Mouse (Mus musculus): ENCODE measurements at regions not wholly inside any gene's neighbourhood (a gene's known extent, or its start where the extent isn't known, plus 50 kb on each side); places are given as distances from the start of the nearest gene placed in this dataset.
"Not testable (repeated sequence)": the region's sequence is repeated elsewhere in the genome, so short reads cannot be mapped to it uniquely, and the experiment has no call there.

DNA sequence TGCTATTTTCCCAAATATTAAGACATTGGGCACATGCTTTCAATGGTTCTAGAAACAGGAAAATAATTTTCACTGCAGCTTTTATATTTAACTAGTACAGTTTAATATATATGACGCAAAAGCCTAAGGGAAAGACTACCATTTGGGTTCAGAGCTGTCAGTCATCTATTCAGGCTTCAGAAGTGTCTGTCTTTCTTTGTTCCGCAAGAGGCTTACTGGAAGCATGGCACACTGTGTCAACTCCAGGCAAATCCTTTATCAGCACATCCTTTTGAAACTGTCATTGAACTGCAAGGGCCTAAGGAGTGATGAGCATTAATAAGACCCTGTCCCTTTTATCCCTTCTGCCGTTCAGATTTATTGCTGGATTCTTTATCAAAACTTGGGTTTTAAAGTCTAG is 158.2 kb downstream of the Gm5152 start:
- not testable (repeated sequence) for H3K4me2 ChIP-seq (ENCODE audit: low read length); H3K4me3 ChIP-seq (replicated peaks; ENCODE audit: low read depth, low read length); H3K9ac ChIP-seq (ENCODE audit: low read depth, low read length); H3K4me1 ChIP-seq (replicated peaks; ENCODE audit: insufficient read depth, low read length); H3K9me3 ChIP-seq (replicated peaks; ENCODE audit: low read length); H3K36me3 ChIP-seq (ENCODE audit: insufficient read depth, low read length); H3K27me3 ChIP-seq (ENCODE audit: insufficient read depth, low read length); H3K27ac ChIP-seq; ATAC-seq (replicated peaks; ENCODE audit: low FRiP score, low read depth); DNase-seq (ENCODE audit: low spot score)
- WGBS, result 86% methylated on average over 3 of the region's 3 CpGs

DNA sequence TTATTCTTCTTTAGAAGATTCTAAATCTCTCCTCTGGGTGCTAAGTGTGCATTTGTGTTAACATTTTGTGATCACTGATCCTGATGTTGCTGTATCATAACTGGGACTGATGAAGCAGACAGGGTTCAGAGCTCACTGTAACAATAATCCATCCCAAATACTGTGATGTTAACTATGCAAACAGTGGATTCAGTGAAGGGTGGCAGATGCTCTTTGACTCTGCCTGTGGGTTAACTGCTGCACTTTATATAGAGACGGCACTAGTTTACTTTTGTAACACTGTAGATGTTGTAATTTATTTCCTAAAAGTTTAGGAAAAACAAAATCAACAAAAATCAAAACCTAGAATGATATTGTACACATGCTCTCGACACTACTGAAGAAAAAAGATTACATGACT is 190.9 kb downstream of the Gm5152 start:
- Histone ChIP-seq H3K27me3 (ENCODE audit: insufficient read depth, low read length) (no peaks in the 10 kb centered on the region), H3K4me1 (replicated peaks; ENCODE audit: insufficient read depth, low read length) (no peaks in the 10 kb centered on the region), H3K9me3 (replicated peaks; ENCODE audit: low read length) (no peaks in the 10 kb centered on the region), H3K27ac (no peak overlapping the region), H3K4me2 (ENCODE audit: low read length) (no peak overlapping the region), H3K9ac (ENCODE audit: low read depth, low read length) (no peak overlapping the region), H3K4me3 (replicated peaks; ENCODE audit: low read depth, low read length) (no peak overlapping the region), H3K36me3 (ENCODE audit: insufficient read depth, low read length) (no peaks in the 10 kb centered on the region)
- 22% methylated on average over 2 of the region's 2 CpGs for WGBS
- DNase-seq (ENCODE audit: low spot score) (no peak), ATAC-seq (replicated peaks; ENCODE audit: low FRiP score, low read depth) (no peak)
- no peak for TF ChIP-seq CTCF (IDR thresholded peaks at IDR 0.05; ENCODE audit: low read depth)

DNA sequence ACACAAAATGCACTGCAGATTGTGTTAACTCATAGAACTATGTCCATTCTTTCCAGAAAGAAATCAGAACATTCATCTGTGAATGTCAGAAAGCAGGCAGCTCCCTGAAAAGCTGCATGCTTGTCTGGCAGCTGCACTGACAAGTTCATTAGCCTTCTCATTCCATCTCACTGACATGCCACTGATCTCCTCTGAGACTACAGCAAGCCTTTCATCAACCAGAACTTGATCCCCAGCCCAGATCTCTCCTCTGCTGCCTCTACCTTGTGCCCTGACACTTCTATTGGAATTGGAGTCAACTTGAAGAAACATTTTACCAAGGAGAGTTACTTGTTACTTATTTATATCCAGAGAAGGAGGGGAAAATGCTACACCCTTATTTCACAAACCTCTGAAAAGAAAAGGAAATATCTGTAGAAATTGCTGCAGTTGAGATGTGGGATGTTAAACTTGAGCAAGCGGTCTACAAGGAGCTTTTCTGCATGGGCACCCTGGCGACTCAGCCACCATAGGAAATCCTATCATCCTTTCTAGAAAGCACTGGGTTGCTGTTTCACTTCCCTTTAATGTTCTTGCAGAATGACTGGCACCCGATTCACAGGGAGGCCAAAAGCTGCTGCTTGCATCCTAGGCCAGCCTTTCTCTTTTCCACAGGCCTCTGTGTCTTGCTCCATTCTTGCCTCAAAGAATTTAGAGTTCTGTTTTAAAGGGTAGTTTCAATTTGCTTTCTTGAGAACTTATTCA is 191.5 kb downstream of the Gm5152 start:
- no peaks in the 10 kb centered on the region for H3K9me3 ChIP-seq (replicated peaks; ENCODE audit: low read length)
- H3K36me3 ChIP-seq (ENCODE audit: insufficient read depth, low read length), result no peaks in the 10 kb centered on the region
- no peak overlapping the region for H3K4me3 ChIP-seq (replicated peaks; ENCODE audit: low read depth, low read length)
- H3K27me3 ChIP-seq (ENCODE audit: insufficient read depth, low read length), result no peaks in the 10 kb centered on the region
- 55% methylated on average over 3 of the region's 3 CpGs for WGBS
- ATAC-seq (replicated peaks; ENCODE audit: low FRiP score, low read depth), result no peak
- no peaks in the 10 kb centered on the region for H3K4me1 ChIP-seq (replicated peaks; ENCODE audit: insufficient read depth, low read length)
- no peak overlapping the region for H3K27ac ChIP-seq
- no peak for TF ChIP-seq CTCF (IDR thresholded peaks at IDR 0.05; ENCODE audit: low read depth)
- peak; percentile 16 for DNase-seq (ENCODE audit: low spot score)
- no peak overlapping the region for H3K9ac ChIP-seq (ENCODE audit: low read depth, low read length)
- H3K4me2 ChIP-seq (ENCODE audit: low read length), result no peak overlapping the region

DNA sequence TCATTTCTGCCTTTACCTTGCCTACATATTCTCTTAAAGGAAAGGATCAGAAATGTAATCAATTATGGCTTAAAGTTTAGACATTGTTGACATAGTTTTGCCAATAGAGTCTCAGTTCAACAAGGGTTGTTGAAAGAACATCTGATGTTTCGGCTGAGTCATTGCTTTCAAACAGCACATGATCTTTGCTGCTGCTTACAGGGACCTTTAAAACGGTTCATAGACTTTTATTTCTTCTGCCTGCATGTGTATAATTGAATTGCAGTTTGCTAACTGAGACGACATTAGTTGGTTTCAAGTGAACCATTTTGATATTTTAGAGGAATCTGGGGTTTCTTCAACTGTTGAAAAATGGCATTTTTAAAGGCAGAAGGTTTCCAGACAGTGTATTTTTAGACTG is 204.7 kb downstream of the Gm5152 start:
- Histone ChIP-seq H3K27ac (no peak overlapping the region), H3K4me2 (ENCODE audit: low read length) (no peak overlapping the region), H3K4me3 (replicated peaks; ENCODE audit: low read depth, low read length) (no peak overlapping the region), H3K9ac (ENCODE audit: low read depth, low read length) (no peak overlapping the region), H3K9me3 (replicated peaks; ENCODE audit: low read length) (no peaks in the 10 kb centered on the region), H3K4me1 (replicated peaks; ENCODE audit: insufficient read depth, low read length) (no peaks in the 10 kb centered on the region), H3K27me3 (ENCODE audit: insufficient read depth, low read length) (no peaks in the 10 kb centered on the region), H3K36me3 (ENCODE audit: insufficient read depth, low read length) (no peaks in the 10 kb centered on the region)
- 28% methylated on average over 3 of the region's 3 CpGs for WGBS
- no peak for DNase-seq (ENCODE audit: low spot score)
- no peak for TF ChIP-seq CTCF (IDR thresholded peaks at IDR 0.05; ENCODE audit: low read depth)
- ATAC-seq (replicated peaks; ENCODE audit: low FRiP score, low read depth), result no peak

DNA sequence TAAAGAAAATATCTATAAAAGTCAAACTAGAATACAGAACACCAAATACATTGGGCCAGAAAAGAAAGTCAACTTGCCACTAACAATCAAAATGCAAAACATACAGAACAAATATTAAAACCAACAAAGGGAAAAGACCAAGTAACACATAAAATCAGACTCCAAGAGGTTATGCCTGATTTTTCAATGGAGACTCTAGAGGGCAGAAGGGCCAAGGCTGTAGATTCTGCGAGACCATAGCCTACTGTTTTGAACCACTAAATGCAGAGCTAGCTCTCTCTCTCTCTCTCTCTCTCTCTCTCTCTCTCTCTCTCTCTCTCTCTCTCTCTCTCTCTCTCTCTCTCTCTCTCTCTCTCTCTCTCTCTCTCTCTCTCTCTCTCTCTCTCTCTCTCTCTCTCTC is 221.2 kb downstream of the Gm5152 start:
- not testable (repeated sequence) for H3K4me3 ChIP-seq (replicated peaks; ENCODE audit: low read depth, low read length); H3K36me3 ChIP-seq (ENCODE audit: insufficient read depth, low read length); H3K9ac ChIP-seq (ENCODE audit: low read depth, low read length); ATAC-seq (replicated peaks; ENCODE audit: low FRiP score, low read depth); H3K9me3 ChIP-seq (replicated peaks; ENCODE audit: low read length); H3K4me2 ChIP-seq (ENCODE audit: low read length); H3K27ac ChIP-seq; H3K27me3 ChIP-seq (ENCODE audit: insufficient read depth, low read length); H3K4me1 ChIP-seq (replicated peaks; ENCODE audit: insufficient read depth, low read length); DNase-seq (ENCODE audit: low spot score)
- 73% methylated on average over 1 of the region's 1 CpGs for WGBS
